Comparison of ENCODE assay signal across 23 mouse cellular contexts in the genomic region with DNA sequence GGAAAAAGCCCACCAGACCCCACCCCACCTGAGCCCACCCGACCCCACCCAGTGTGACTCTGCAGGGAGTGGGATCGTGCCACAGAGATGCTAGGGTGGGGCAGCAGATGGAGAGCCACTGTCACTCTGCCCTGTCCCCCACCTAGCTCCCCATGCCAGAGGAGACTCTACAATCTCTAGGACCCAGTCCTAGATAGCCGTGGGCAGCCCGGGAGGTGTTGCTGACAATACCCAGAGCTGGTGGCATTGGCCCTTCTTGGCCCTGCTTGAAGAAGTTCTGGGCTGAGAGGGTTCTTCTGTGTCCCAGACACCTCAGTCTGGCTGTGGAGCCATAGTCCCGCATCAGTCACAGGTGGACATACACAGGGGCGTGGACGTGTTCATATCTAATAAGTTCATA. TPM values are rescaled to one million over a fixed set of nuclear protein-coding genes. Genes with fewer than 3 reads are reported as not detected.
DNase-seq lines count a peak whose midpoint lies in the region; ATAC-seq and TF ChIP-seq lines count a peak whose summit lies in the region.
"Had no signal": no experiment of that assay in that cellular context is flagged by ENCODE, and none has a peak within 500 bp of the region (broad histone marks: within the 10 kb centered on the region; RNA-seq: fewer than 3 reads in every experiment).

No protein-coding gene starts in this region.

- H3K4me1 ChIP-seq in heart, embryonic 15.5 days (replicated peaks), result peaks cover 39% of the 10 kb centered on the region
- peaks cover 13% of the 10 kb centered on the region for H3K4me1 ChIP-seq in midbrain, embryonic 16.5 days (ENCODE audit: control insufficient read depth, insufficient read depth, low read length)
- peaks cover 3% of the 10 kb centered on the region; the same call in 1 of the 2 replicates for H3K4me1 ChIP-seq in lung, postnatal 0 days (ENCODE audit: insufficient read depth, low read depth, low read length)

- no peak for TF ChIP-seq CTCF in lung, postnatal 0 days (IDR thresholded peaks at IDR 0.05)

- peak overlapping the region; percentile 60 for H3K27ac ChIP-seq in heart, embryonic 15.5 days
- H3K27ac ChIP-seq in midbrain, embryonic 16.5 days (ENCODE audit: low read length), result no peak overlapping the region
- H3K27ac ChIP-seq in lung, postnatal 0 days (ENCODE audit: low read length), result no peak overlapping the region
- H3K27ac ChIP-seq: gastrocnemius, adult 2 months; hindbrain, embryonic 13.5 days; kidney, postnatal 0 days; left cerebral cortex, adult 2 months; limb, embryonic 10.5 days; liver, embryonic 15.5 days; lung, embryonic 15.5 days; neural tube, embryonic 15.5 days had no signal

- DNase-seq in cerebellum, adult 8-10 months, result peak; percentile 2
- no peak for DNase-seq in cerebellum, postnatal 14 days
- peak; percentile 64 to 67 for DNase-seq in heart, adult 9 months (ENCODE audit: low spot score in 2 of 2)
- DNase-seq in heart, postnatal 36 days, result peak; percentile 60 to 67
- no peak for DNase-seq in lung, postnatal 0 days (ENCODE audit: low spot score)
- no peak for DNase-seq in cerebellum, postnatal 10 days
- DNase-seq: adrenal gland, postnatal 25 days; cerebellum, postnatal 36 days; gastrocnemius, adult 2 months; kidney, adult 11 months; liver; lung, postnatal 4 days had no signal

- no peaks in the 10 kb centered on the region for H3K9me3 ChIP-seq in heart, embryonic 15.5 days (replicated peaks)
- no peaks in the 10 kb centered on the region for H3K9me3 ChIP-seq in midbrain, embryonic 16.5 days (replicated peaks; ENCODE audit: control insufficient read depth, low read length, poor library complexity, severe bottlenecking)
- no peaks in the 10 kb centered on the region for H3K9me3 ChIP-seq in lung, postnatal 0 days (ENCODE audit: low read length)
- H3K9me3 ChIP-seq: hindbrain, embryonic 13.5 days; limb, embryonic 10.5 days; liver, embryonic 15.5 days; lung, embryonic 15.5 days; neural tube, embryonic 15.5 days had no signal

- H3K4me2 ChIP-seq in heart, embryonic 15.5 days, result peak overlapping the region; percentile 1; the same call in 1 of the 2 replicates
- no peak overlapping the region for H3K4me2 ChIP-seq in midbrain, embryonic 16.5 days (ENCODE audit: low read length)
- H3K4me2 ChIP-seq in lung, postnatal 0 days (replicated peaks; ENCODE audit: low read depth, low read length), result no peak overlapping the region
- H3K4me2 ChIP-seq: hindbrain, embryonic 13.5 days; liver, embryonic 15.5 days; lung, embryonic 15.5 days; neural tube, embryonic 15.5 days had no signal

- no peak overlapping the region for H3K9ac ChIP-seq in heart, embryonic 15.5 days
- H3K9ac ChIP-seq in midbrain, embryonic 16.5 days (ENCODE audit: low read depth, low read length), result no peak overlapping the region
- no peak overlapping the region for H3K9ac ChIP-seq in lung, postnatal 0 days (replicated peaks; ENCODE audit: low read depth)
- H3K9ac ChIP-seq: hindbrain, embryonic 13.5 days; liver, embryonic 15.5 days; lung, embryonic 15.5 days; neural tube, embryonic 15.5 days had no signal

- 57% methylated on average over 7 of the region's 7 CpGs for WGBS in heart, embryonic 15.5 days
- WGBS in midbrain, embryonic 16.5 days, result 93% methylated on average over 7 of the region's 7 CpGs
- WGBS in lung, postnatal 0 days, result 83% methylated on average over 7 of the region's 7 CpGs

- peaks cover 8% of the 10 kb centered on the region for H3K27me3 ChIP-seq in heart, embryonic 15.5 days
- no peaks in the 10 kb centered on the region for H3K27me3 ChIP-seq in midbrain, embryonic 16.5 days (ENCODE audit: control insufficient read depth, insufficient read depth, low read depth, low read length)
- H3K27me3 ChIP-seq in lung, postnatal 0 days (replicated peaks; ENCODE audit: insufficient read depth, low read length), result no peaks in the 10 kb centered on the region; the same call in 1 of the 2 replicates
- H3K27me3 ChIP-seq: neural tube, embryonic 15.5 days had no signal

- H3K4me3 ChIP-seq in heart, embryonic 15.5 days, result no peak overlapping the region
- H3K4me3 ChIP-seq in midbrain, embryonic 16.5 days (ENCODE audit: low read depth, low read length), result no peak overlapping the region
- H3K4me3 ChIP-seq in lung, postnatal 0 days (ENCODE audit: low read depth, low read length), result no peak overlapping the region
- H3K4me3 ChIP-seq: gastrocnemius, adult 2 months; hindbrain, embryonic 13.5 days; left cerebral cortex, adult 2 months; limb, embryonic 10.5 days; liver, embryonic 15.5 days; lung, embryonic 15.5 days; neural tube, embryonic 15.5 days had no signal

- H3K36me3 ChIP-seq in heart, embryonic 15.5 days, result peaks cover 6% of the 10 kb centered on the region; the same call in 1 of the 2 replicates
- no peaks in the 10 kb centered on the region for H3K36me3 ChIP-seq in midbrain, embryonic 16.5 days (ENCODE audit: control insufficient read depth, insufficient read depth, low read length)
- H3K36me3 ChIP-seq in lung, postnatal 0 days (ENCODE audit: insufficient read depth, low read length), result no peaks in the 10 kb centered on the region
- H3K36me3 ChIP-seq: hindbrain, embryonic 13.5 days; neural tube, embryonic 15.5 days had no signal

- intact Hi-C loops in heart, postnatal 36 days (cut with DNase I), result no loop called here

- TF ChIP-seq EP300 in lung, postnatal 0 days (IDR thresholded peaks at IDR 0.05), result no peak

- peak; percentile 66 for ATAC-seq in heart, embryonic 15.5 days (replicated peaks; ENCODE audit: insufficient number of reproducible peaks, insufficient read depth, low FRiP score, low read depth)
- ATAC-seq in midbrain, embryonic 16.5 days, result no peak
- no peak for ATAC-seq in lung, postnatal 0 days
- ATAC-seq: forebrain, embryonic 14.5 days had no signal

RNA-seq across cellular contexts. Expression of gene Gjd3, which starts 2.7 kb away (rescaled TPM):
- polyA plus RNA-seq in heart, embryonic 15.5 days (2015; fragmentation: Nextera tagmentation; extraction: Ambion mirVana), result 3.6 and 4.4 TPM in 2 replicates
- under 1 TPM; 0.33 to 0.36 TPM for total RNA-seq in heart, postnatal 36 days (2021)
- polyA plus RNA-seq in midbrain, embryonic 16.5 days (2015; fragmentation: Nextera tagmentation; extraction: Ambion mirVana), result 1.0 and 1.9 TPM in 2 replicates
- polyA plus RNA-seq in lung, postnatal 0 days (2015; fragmentation: Nextera tagmentation; extraction: Ambion mirVana), result 0.56 and 1.0 TPM in 2 replicates
- total RNA-seq: adrenal gland, postnatal 25 days; gastrocnemius, adult 2 months; megakaryocyte-erythroid progenitor cell, adult 5-6 weeks had no signal
- polyA plus RNA-seq: liver, embryonic 15.5 days had no signal

RNA-seq across cellular contexts. Expression of gene Top2a, which starts 38.4 kb away (rescaled TPM):
- polyA plus RNA-seq in heart, embryonic 15.5 days (2015; fragmentation: Nextera tagmentation; extraction: Ambion mirVana), result 149 and 159 TPM in 2 replicates
- total RNA-seq in heart, postnatal 36 days (2021), result 1 to 10 TPM; 3.9 to 4.6 TPM
- polyA plus RNA-seq in midbrain, embryonic 16.5 days (2015; fragmentation: Nextera tagmentation; extraction: Ambion mirVana), result 20.4 and 29.1 TPM in 2 replicates
- polyA plus RNA-seq in lung, postnatal 0 days (2015; fragmentation: Nextera tagmentation; extraction: Ambion mirVana), result 11.1 and 16.9 TPM in 2 replicates

RNA-seq across cellular contexts. Expression of gene Igfbp4, which starts 55.5 kb away (rescaled TPM):
- polyA plus RNA-seq in heart, embryonic 15.5 days (2015; fragmentation: Nextera tagmentation; extraction: Ambion mirVana), result 344 and 469 TPM in 2 replicates
- total RNA-seq in heart, postnatal 36 days (2021), result 10 to 100 TPM; 80.6 to 93.5 TPM
- polyA plus RNA-seq in midbrain, embryonic 16.5 days (2015; fragmentation: Nextera tagmentation; extraction: Ambion mirVana), result 117 and 119 TPM in 2 replicates
- 416 and 433 TPM in 2 replicates for polyA plus RNA-seq in lung, postnatal 0 days (2015; fragmentation: Nextera tagmentation; extraction: Ambion mirVana)

RNA-seq across cellular contexts. Expression of gene Rara, which starts 57.9 kb away (rescaled TPM):
- 26.2 and 31.0 TPM in 2 replicates for polyA plus RNA-seq in heart, embryonic 15.5 days (2015; fragmentation: Nextera tagmentation; extraction: Ambion mirVana)
- total RNA-seq in heart, postnatal 36 days (2021), result 10 to 100 TPM; 10.5 to 13.6 TPM
- polyA plus RNA-seq in midbrain, embryonic 16.5 days (2015; fragmentation: Nextera tagmentation; extraction: Ambion mirVana), result 9.5 and 9.6 TPM in 2 replicates
- 26.2 and 28.8 TPM in 2 replicates for polyA plus RNA-seq in lung, postnatal 0 days (2015; fragmentation: Nextera tagmentation; extraction: Ambion mirVana)

Comparison
In these comparisons a context has a peak if more than half of its experiments do, and no peak if none do; other contexts are left out.
1. DNase-seq: peak in cerebellum, adult 8-10 months (single experiment), heart, adult 9 months (2 of 2) and heart, postnatal 36 days (2 of 2); none in cerebellum, postnatal 14 days (0 of 2), lung, postnatal 0 days (single experiment) and cerebellum, postnatal 10 days (0 of 2).